Mouse (Mus musculus) G1E (cell line): ENCODE results near the gene Gm45618.

Source experiments
- CTCF ChIP-seq: IDR thresholded peaks from 2 replicates; pipeline ENCODE4 v1.5.1; 2012; ENCODE audit warnings: low read depth, low read length, inconsistent platforms, mixed read lengths
- GATA1 ChIP-seq: IDR thresholded peaks from 2 replicates; pipeline ENCODE4 v1.6.1; 2012; ENCODE audit warnings: borderline replicate concordance, low read length, inconsistent platforms, mixed read lengths
- GATA2 ChIP-seq: IDR thresholded peaks from 2 replicates; pipeline ENCODE4 v1.6.1; 2012; ENCODE audit warnings: low read depth, low read length, inconsistent platforms, borderline replicate concordance
- TAL1 ChIP-seq: conservative IDR thresholded peaks from 2 replicates; pipeline ENCODE4 v1.6.1; 2012; ENCODE audit warnings: low read depth, low read length, inconsistent platforms, mixed read lengths

- TF ChIP-seq CTCF (no peak), GATA2 (no peak), TAL1 (no peak), GATA1 (no peak)
Observed at GRCm38 (mm10) chr7:142104747-142105146, 15.8 kb downstream of the Gm45618 start.
